Mouse (Mus musculus) naive thymus-derived CD4-positive, alpha-beta T cell, adult 2 months (primary cell): ENCODE data around the gene Rab43.

Experiments
- DNase-seq: peaks from one replicate; pipeline ENCODE4 v3.0.0-alpha.2; 2011; ENCODE audit warnings: low read depth

Rab43 gene

GRCm38 (mm10) chr6:87748531-87748930, 63.4 kb downstream of the Rab43 start:
- DNase-seq: no peak

DNA sequence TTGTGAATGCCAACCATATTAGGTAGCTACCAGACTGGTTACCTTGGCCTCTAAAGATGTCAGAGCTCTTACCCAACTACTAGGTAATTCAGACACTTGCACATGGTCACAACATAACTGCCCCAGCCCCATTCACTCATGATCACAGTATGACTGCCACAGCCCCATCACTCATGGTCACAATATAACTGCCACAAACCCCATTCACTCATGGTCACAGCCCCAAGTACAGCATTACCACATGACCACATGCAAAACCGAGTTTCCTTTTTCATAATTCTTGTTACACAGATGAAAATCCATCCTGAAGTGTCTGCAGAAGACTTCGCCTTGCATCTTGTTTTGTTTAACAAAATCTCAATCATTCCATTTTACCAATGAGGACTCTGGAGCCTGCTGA, 63.9 kb downstream of the Rab43 start:
- no peak for DNase-seq

GRCm38 (mm10) chr6:87746849-87747248, 65.1 kb downstream of the Rab43 start:
- DNase-seq: no peak

GRCm38 (mm10) chr6:87746059-87746458, 65.9 kb downstream of the Rab43 start:
- DNase-seq: no peak

DNA sequence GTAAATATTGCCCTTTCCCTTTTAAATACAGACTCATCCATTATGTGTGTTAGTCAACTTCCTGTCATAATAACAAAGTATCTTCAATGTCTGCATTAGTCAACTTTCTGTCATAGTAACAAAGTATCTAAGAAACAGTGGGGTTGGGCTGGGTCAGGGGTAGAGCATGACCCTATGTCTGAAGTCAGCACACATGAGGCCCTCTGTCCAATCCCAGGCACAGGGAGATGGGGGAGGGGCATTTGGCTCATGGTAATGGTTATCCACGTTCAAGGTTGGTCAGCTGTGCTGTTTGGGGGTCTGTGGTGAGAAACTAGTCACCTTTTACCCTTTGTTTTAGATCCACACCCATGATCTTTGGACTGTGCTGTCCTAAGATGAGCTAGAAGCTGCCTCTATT, 66.7 kb downstream of the Rab43 start:
- DNase-seq: no peak

DNA sequence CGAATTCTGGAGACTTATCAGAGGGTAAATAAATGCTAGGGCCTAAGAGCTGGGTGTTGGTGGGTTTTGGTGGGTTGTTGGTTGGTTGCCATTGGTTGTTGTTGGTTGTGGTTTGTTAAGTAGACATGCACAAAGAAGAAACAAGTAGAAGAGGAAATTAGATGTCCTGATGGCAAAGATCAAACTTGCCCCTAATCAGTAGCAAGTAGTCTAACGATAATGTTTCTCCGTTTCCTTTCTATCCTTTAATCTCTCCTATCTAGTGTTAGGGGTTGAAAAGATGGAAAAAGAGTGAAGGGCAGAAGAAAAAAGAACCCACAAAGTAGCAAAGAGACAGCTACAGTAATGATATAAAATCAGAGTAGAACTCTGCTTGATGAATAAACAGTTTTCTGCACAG, 67.3 kb downstream of the Rab43 start:
- DNase-seq: no peak

DNA sequence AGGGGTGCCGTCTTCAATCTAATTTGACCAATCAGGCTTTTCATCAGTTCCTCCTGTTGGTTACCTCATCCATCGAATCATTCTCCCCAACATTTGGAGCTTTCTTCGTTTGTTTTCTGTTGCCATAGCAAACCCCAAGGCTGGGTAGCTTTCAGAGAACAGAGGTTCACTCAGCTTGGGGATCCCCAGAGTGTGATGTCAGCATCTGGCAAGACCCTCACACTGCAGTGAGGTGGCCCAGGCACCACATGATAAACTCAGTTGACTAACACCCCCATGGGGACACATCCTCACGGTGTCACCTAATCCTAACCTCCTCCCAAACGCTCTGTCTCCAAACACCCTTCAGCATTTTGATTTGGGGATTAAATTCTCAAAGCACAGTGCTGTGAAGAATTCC, 68.7 kb downstream of the Rab43 start:
- DNase-seq: no peak

DNA sequence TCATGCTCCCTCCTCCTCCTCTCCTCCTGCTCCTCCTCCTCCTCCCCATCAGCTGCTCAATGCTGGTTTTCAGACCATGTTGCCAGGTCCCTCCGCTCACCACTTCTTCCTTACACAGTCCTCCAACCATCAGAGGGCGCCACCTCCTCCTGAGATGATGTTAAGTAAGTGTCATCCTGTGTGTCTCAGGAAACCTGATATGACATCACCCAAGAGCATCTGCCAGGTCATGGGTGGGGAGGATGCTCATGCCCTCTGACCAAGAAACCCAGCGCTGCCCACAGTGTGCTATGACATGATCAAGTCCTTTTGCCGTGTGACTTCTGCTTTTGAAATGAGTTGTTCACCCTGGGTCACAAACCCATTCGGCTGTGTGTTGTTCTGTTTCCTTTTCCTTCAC, 69.2 kb downstream of the Rab43 start:
- DNase-seq: peak; percentile 39

DNA sequence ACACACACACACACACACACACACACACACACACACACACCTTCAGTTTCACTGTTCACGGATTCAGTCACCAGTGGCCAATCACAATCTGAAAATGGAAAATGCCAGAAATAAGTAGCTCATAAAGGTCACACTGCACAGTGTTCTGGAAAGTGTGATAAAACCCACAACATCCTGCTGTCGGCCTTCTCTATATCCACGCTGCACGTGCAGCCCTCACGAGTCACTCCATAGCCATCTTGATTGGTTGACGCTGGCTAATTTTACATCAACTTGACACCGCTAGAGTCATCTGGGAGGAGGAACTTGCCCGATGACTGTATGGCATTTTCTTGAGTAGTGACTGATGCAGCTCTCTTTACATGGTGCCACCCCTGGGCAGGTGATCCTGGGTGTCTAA, 70.0 kb downstream of the Rab43 start:
- no peak for DNase-seq

DNA sequence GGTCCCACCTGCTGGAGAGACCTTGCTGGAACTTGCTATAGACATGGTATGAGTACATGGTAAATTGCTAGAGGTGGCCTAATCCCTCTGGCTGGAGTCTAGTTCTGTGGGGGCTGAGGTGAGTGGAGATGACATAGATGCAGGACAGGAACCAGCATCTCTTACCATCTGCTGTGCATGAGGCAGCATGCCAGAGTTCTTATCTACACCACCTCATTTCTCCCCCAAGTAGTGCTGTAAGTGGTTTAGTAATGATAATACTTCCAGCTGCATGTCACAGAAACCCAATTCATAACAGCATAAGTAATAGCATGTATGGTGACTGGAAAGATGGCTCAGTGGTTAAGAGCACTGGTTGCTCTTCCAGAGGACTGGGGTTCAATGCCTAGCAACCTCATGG, 71.5 kb downstream of the Rab43 start:
- DNase-seq: no peak

DNA sequence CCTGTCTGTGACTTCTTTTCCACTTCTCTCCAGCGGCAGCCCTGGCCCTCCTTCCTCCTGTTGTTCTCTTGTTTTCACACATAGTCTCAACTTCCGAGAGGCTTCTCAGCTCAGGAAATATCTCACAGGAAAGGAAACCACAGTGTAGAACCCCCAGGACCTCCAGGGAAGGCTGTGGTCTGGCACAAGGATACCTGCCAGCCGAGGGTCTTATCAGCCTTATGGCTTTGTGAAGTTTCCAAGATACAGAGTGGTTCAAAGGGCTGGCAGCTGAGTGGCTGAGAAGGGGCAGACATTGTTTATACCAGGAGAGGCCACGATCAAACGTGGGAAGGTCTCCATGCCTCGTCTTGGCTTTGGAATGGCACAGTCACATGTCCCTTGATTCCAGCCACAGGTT, 72.1 kb downstream of the Rab43 start:
- DNase-seq: no peak
